Mouse (Mus musculus): ENCODE measurements around the gene Tex52.

DNA sequence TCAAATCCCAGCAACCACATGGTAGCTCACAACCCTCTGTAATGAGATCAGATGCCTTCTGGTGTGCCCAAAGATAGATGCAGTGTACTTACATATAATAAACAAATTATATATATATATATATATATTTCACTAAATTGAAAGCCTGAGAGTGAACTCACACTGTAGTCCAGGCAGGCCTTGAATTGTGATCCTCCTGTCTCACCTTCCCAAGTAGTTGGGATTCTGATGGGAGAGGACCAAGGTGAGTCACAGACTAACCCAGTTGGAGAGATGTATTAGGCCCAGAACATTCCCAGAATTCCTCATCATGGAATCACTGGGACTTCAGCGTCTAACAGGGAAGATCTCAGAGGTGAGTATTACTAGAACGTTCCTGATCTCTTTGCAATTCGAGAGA, 23.7 kb downstream of the Tex52 start, which contains the start of gene Nrip2:
- TF ChIP-seq POLR2A (IDR thresholded peaks at IDR 0.05; ENCODE audit: low read depth, low read length) (no peak), CTCF (IDR thresholded peaks at IDR 0.05; ENCODE audit: extremely low read depth, insufficient read length, insufficient replicate concordance, low read depth, low read length) (no peak)
